8 mouse cellular contexts compared by ENCODE assay signal in the genomic region with DNA sequence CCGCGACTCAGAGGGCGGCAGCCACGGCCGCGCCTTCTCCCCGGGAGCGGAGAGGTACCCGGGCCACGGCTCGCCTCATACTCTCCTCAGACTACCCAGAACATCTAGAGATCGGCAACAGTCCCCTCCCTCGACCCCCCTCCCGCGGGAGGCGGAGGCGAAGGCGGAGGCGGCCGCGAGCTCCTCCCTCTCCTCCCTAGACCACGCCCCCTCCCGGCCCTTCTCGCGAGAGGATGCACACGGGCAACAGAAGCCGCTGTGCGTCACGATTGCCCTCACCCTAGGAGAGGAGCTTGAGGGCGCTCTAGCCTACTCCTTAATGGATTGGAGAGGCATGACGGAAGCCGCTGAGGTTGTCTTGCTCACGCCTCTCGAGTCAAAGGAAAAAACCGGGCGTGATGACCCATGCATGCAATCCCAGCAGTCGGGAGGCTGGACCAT. TPM values are rescaled to one million over a fixed set of nuclear protein-coding genes. Genes with fewer than 3 reads are reported as not detected.
A peak's percentile ranks its signal among the peaks of the same experiment; 100 is the strongest.
DNase-seq lines count a peak whose midpoint lies in the region; ATAC-seq lines count a peak whose summit lies in the region.

A gene (minus strand): TSS at position 116 of the 441 bp plus-strand sequence.
A gene (plus strand): TSS at position 278 of the 441 bp plus-strand sequence.

- H3K27me3 ChIP-seq in lung, embryonic 16.5 days (ENCODE audit: control insufficient read depth, insufficient read depth, low read depth, low read length): no peaks in the 10 kb centered on the region

- H3K4me1 ChIP-seq in lung, embryonic 16.5 days (replicated peaks; ENCODE audit: control insufficient read depth, insufficient read depth, low read length): 0 out of 2 replicates have a peak, but pooled peaks cover 5% of the 10 kb centered on the region

- peak; percentile 78 to 81 for ATAC-seq in hematopoietic stem cell, adult 5-6 weeks (replicated peaks in 1 of 2; ENCODE audit: insufficient read depth in 1 of 2, low FRiP score in 2 of 2, low TSS enrichment in 1 of 2, low read depth in 1 of 2, poor library complexity in 2 of 2, severe bottlenecking in 2 of 2)
- peak; percentile 93 for ATAC-seq in lung, embryonic 16.5 days (ENCODE audit: low read depth)

- WGBS in lung, embryonic 16.5 days: 0% methylated on average over 30 of the region's 37 CpGs

- peak within 1 kb of the TSS; percentile 91 for H3K4me2 ChIP-seq in lung, embryonic 16.5 days (ENCODE audit: low read depth, low read length)

- peak within 1 kb of the TSS; percentile 96 for H3K27ac ChIP-seq in lung, embryonic 16.5 days (ENCODE audit: low read length)

- no peaks in the 10 kb centered on the region for H3K9me3 ChIP-seq in lung, embryonic 16.5 days (ENCODE audit: control insufficient read depth, low read length)

- peak; percentile 90 for DNase-seq in MEL-GATA-1-ER (ENCODE audit: extremely low read depth, low read depth)
- peak; percentile 100 for DNase-seq in cerebellum, adult 8-10 months
- DNase-seq in forelimb bud, embryonic 11.5 days (ENCODE audit: low read depth, low spot score): peak; percentile 97
- DNase-seq in layer of hippocampus, adult 9-10 months (ENCODE audit: low spot score): peak; percentile 97
- DNase-seq in ovary, postnatal 10 days (ENCODE audit: low spot score): peak; percentile 99
- peak; percentile 100 for DNase-seq in thymus, postnatal 10 days (ENCODE audit: low spot score in 2 of 2)

- no peaks in the 10 kb centered on the region for H3K36me3 ChIP-seq in lung, embryonic 16.5 days (ENCODE audit: control insufficient read depth, insufficient read depth, low read length)

- H3K9ac ChIP-seq in lung, embryonic 16.5 days (ENCODE audit: low read length): peak within 1 kb of the TSS; percentile 90

- H3K4me3 ChIP-seq in lung, embryonic 16.5 days (ENCODE audit: low read length): peak within 1 kb of the TSS; percentile 98

RNA-seq across cellular contexts. Expression of the first gene that starts in this region (rescaled TPM):
- total RNA-seq in hematopoietic stem cell, adult 5-6 weeks (2017): 19.1 and 19.9 TPM in 2 replicates
- 15.9 and 18.9 TPM in 2 replicates for polyA plus RNA-seq in lung, embryonic 16.5 days (2015; fragmentation: Nextera tagmentation; extraction: Ambion mirVana)

RNA-seq across cellular contexts. Expression of the second gene that starts in this region (rescaled TPM):
- 77.5 and 113 TPM in 2 replicates for total RNA-seq in hematopoietic stem cell, adult 5-6 weeks (2017)
- 137 and 144 TPM in 2 replicates for polyA plus RNA-seq in lung, embryonic 16.5 days (2015; fragmentation: Nextera tagmentation; extraction: Ambion mirVana)

Comparison
In these comparisons a context has a peak if more than half of its experiments do, and no peak if none do; other contexts are left out.
1. Peak in every context shown above with its lines: DNase-seq, ATAC-seq, H3K4me3 ChIP-seq and H3K27ac ChIP-seq.